Mouse (Mus musculus) ovary, adult 18-20 months (tissue): ENCODE results near the gene Ifna11.

Experiments
- DNase-seq: peaks from one replicate; pipeline ENCODE4 v3.0.0; 2022; ENCODE audit warnings: low spot score, mixed read lengths

Ifna11 gene

DNA sequence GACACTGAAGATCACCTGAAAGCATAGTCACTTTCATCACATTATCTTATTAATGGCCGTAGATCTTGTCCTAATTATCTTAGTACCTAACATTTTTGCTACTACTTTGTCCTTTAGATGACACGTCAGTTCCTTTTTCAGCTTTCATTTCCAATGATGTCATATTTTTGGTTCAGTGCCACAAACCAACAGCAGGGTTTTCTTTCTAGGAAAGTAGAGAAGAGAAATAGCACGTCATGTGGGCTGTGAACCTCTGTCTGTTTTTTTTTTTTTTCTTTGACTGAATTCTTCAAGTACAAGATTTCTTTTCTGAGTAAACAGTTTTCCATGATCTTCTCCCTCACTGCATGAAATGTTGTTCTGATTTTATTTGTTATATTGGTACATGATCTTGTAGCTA lies 20.3 kb downstream of the Ifna11 start:
- DNase-seq: no peak

DNA sequence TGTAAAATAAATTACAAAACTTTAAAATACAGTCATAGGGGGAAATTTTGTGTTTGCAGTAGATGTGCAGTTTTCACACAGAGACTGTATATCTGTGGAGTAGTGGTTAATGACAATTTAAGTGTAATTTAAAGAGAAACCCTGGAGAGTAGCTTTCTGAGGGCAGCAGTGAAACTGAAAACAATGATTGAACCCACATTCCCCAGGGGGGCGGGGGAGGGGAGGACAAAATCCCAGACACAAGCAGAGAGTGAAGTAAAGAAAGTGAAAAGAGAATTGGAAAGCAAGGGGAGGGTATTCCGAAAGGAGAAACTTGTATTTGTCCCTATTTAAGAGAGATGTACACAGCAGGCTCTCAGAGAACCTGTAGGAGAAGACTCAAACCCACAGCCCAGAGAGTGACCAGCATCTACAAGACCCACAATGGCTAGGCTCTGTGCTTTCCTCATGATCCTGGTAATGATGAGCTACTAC lies 21.7 kb downstream of the Ifna11 start, which contains the start of gene Ifna4:
Gene Ifna4 (plus strand): TSS at position 424 of the 474 bp plus-strand sequence.
- no peak for DNase-seq

GRCm38 (mm10) chr4:88845334-88845733 lies 25.6 kb downstream of the Ifna11 start:
- DNase-seq: no peak

GRCm38 (mm10) chr4:88849698-88850097 lies 29.9 kb downstream of the Ifna11 start, which contains the start of gene Ifna1:
Ifna1 (plus strand) TSS chr4:88850087.
- no peak for DNase-seq

DNA sequence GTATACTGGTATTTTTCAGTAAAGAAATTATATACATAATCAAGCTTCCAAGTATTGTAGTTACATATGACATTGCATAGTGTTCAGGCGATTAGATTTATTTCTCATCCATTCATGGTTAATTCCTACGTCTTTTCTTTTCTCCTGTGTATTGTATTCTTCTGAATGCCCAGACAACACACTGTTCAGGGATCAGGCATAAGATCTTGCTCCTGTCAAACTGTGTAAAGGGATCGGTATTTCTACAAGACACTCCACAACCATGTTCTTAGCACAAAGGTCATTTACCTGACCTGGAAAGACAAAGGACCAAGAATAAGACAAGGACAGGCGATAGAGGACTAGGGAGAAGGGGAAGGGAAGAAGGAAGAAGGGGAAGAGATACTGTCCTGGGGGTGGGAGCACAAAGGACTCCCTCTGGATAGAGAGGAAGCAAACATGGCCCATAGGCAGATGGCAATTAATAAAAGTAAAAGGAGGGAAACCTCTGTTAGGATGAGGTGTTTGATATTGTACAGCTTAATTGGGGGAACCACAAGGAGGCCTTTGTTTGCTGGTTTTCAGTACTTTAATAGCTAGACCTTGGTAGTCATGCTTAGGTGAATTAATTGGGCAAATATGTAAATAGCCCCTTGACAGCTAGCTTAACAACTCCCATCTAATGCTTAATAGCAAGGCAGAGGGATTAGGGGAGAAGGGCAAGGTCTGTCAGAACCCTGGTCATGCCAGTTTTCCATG lies 31.4 kb downstream of the Ifna11 start:
- DNase-seq: no peak

DNA sequence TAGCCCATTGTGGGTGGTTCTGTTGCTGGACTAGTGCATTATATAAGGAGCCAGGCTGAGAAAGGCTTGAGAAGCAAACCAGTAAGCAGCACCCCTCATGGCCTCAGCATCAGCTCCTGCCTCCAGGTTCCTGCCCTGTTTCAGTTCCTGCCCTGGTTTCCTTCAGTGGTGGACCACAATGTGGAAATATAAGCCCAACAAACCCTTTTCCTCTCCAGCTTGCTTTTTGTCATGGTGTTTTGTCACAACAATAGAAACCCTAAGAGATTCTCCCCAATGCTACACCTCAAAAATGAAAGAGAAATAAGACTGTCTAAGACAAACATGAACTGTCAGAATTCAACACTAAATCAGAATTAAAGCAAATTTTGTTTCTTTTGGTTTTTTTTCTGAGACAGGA lies 39.5 kb downstream of the Ifna11 start:
- no peak for DNase-seq

DNA sequence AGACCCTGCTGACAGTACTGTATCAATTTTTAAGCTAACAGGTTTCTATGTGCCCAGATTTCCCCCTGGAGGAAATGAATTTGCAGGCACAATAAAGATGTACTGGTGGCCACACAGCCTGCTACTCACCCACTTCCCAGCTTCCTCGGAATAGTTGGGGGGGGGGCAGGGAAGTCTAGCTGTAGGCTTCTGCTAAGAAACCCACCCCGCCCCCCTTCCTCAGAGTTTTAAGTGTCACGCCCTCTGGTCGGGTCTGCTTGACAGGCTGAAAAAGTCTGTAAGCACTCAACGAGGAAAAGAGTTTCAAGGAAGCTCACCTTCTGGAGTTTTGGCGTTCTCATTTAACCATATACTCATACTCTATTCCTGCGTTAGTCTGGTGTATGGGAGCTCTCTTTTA lies 43.5 kb downstream of the Ifna11 start:
- no peak for DNase-seq

DNA sequence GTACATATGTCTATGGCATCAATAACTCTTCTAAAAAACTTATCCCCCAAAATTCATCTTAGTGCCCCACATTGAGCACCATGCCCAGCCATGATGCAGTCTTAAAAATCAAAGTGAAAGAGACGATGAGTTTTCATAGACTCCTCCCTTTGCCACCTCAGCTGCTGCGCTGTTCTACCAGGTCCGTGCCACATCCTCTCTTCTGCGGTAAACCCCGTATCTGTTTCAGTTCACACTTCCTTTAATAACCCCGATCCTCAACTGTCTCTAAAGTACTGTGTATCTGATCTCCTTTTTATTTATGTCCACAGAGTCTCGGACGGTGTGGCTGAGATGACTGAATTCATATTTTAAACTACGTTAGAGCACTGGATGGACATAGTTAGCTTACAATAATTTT lies 44.8 kb downstream of the Ifna11 start:
- DNase-seq: no peak

DNA sequence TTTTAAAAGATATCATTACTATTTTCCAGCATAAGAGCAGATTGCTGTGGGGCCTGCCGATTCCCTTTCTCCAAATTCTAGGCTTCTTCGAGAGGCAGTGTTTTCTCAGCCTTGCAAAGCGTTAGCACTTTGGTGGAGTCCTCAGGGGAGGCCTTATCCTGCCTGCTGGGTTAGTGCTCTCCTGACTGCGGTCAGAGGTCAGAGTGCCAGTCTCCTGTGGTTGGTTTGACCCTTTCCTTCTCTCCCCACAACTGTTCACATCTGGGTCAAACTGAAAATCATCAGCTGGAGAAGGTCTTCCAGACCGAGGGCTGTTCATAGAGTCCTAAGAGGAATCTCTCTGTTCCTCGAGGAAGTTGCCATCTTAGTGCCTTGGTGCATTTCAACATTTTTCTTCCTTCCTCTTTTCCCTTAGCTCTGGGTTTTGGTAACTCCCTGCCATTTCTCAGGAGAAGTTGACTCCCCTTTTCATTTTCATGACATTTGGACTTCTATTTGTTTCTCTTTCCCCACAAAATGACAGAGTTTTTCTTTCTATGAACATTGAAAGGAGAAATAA lies 45.3 kb downstream of the Ifna11 start:
- DNase-seq: no peak

GRCm38 (mm10) chr4:88867366-88867925 lies 47.7 kb downstream of the Ifna11 start:
- DNase-seq: peak; percentile 22

- DNase-seq: no peak
These were observed 48.5 kb downstream of the Ifna11 start for GRCm38 (mm10) chr4:88867926-88868911.
